Mouse (Mus musculus) kidney, postnatal 25 days (tissue): ENCODE measurements around the gene Lyzl4.
A peak's percentile ranks its signal among the peaks of the same experiment; 100 is the strongest.
"Not testable (repeated sequence)": the region's sequence is repeated elsewhere in the genome, so short reads cannot be mapped to it uniquely, and the experiment has no call there.

Experiments used
- DNase-seq, 2 experiments: peaks; one replicate each; pipeline ENCODE4 v3.0.0; 2021; ENCODE audit warnings: mixed read lengths in 2 of 2

Lyzl4 gene

DNA sequence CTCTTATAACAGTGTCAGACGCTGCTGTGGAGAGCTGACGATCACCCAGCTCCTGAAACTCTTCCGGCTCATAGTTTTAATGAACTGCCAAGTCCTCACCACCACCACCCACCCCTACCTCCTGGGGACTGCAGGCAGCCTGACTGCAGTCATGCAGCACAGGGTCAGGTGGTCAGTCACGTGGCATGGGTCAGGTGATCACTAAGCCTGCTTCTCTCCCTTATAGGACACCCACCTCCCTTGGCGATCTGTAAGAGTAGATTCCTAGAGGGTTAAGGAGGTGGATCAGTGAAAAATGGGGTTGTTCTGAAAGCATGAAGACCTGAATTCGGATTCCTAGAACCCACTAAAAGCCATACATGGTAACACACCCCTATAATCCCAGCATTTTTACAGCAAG is 42.3 kb downstream of the Lyzl4 start:
- DNase-seq, result peak; percentile 57 to 69

- DNase-seq, result no peak
Observed at GRCm38 (mm10) chr9:121598106-121598505, 43.8 kb downstream of the Lyzl4 start.

- DNase-seq, result no peak
Observed at GRCm38 (mm10) chr9:121594771-121595170, 47.1 kb downstream of the Lyzl4 start.

DNA sequence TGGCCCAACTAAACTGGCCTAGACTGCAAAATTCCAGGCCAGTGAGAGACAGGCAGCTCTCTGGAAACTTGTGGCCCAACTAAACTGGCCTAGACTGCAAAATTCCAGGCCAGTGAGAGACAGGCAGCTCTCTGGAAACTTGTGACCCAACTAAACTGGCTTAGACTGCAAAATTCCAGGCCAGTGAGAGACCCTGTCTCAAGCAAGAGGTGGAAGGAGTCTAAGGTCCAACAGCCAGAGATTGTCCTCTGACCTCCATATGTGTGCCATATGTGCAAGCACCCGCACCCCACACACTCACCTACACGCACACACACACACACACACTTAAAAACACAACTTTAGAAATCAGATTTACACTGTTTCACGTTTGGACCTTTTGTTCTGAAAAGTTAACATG is 48.1 kb downstream of the Lyzl4 start:
- DNase-seq, result not testable (repeated sequence)

- DNase-seq, result no peak
Observed at GRCm38 (mm10) chr9:121592948-121593550, 48.8 kb downstream of the Lyzl4 start.

- DNase-seq, result no peak
Observed at GRCm38 (mm10) chr9:121589533-121589932, 52.4 kb downstream of the Lyzl4 start.

GRCm38 (mm10) chr9:121574380-121574779 is 67.5 kb downstream of the Lyzl4 start:
- DNase-seq, result no peak

- DNase-seq, result no peak
Observed at GRCm38 (mm10) chr9:121568451-121568850, 73.4 kb downstream of the Lyzl4 start.

DNA sequence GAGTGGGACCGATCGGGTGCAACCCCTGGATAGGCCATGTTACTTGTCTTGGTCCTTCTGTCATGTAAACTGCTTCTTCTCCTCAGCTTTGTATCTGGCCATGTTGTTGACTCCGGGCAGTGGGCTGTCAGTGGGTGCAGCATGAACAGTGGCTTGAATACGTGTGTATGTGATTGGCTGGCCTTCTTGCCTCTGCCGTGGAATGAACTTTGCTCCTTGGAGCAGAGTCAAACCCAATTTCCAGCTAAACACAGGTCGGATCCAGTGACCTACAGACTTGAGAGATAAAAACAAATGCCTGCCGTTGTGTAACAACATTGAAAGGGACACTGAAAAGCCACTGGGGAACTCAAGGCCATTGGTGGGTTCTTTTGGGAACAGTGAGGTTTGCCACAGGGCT is 75.5 kb downstream of the Lyzl4 start:
- peak in 1 of 2 experiments; percentile 33 for DNase-seq

DNA sequence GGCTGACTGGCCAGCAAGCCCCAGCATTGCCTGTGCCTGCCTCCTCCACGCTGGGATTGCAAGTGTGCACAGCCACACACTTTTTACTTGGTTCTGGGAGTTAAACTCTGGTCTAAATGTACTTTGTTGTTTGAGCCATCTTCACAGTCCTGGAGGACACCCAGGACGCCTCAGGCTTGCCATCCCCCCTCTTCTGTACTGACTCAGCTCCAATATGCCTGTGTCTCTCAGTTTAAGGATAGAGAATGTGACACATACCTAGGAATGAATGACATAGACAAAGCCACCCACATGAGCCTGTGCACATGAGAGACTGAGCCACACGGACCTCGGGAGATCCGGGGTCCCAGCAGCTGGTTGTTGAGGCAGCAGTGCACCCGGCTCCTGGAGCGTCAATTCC is 78.6 kb downstream of the Lyzl4 start:
- DNase-seq, result no peak

DNA sequence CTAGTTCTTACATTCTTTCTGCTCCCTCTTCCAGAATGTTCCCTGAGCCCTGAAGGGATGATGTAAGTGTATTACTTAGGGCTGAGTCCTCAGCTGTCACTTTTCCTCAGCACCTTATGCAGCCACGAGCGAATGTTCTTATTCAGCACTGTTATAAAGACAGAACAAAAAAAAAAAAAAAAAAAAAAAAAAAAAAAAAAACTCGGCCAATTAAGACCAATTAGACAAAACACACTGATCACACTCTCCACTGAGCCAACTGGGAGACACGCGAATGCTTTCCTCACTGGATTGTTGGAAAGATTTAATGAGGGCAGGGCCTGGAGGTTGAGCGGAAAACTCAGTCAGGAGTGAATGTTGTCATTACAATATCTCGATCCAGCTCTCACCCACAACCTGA is 81.4 kb downstream of the Lyzl4 start:
- DNase-seq, result no peak

GRCm38 (mm10) chr9:121558167-121558566 is 83.7 kb downstream of the Lyzl4 start:
- DNase-seq, result no peak

DNA sequence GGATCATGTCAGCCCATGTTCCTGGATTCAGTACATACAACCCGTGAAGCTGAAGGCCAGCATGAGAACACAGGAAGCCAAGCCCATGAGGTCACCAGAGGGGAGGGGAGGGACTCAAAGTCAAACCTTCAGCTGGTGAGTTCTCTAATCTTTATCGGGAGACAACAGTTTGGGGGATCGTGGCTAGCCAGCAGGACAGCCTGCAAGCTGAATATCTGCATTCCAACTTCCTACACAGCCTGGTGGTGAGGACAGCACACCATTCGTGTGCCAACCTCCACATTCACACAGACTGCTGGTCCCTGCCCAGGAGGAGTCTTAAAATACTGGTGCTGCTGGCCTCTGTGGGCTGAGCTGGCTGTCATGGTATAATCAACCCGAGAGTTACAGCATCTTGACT is 85.0 kb downstream of the Lyzl4 start:
- peak in 1 of 2 experiments; percentile 35 for DNase-seq

GRCm38 (mm10) chr9:121555395-121556000 is 86.4 kb downstream of the Lyzl4 start:
- peak; percentile 37 to 49 for DNase-seq

DNA sequence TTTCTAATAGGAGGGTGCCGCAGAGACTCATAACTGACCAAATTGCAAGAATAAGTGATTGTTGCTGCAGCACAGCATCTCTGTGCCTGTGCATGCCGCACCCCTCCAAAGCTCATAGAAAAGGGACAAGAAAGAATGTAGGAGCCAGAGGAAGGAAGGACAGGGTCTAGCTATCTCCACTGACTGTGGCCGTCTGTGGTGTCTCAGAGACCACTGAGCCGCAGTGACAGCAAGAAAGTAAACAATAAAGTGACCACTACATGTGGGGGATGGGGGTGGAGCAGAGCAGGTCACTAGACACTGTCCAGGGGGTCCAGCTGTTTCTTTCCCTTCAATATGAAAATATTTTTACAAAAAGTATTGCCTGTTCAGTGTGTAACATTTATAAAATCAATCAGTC is 88.3 kb downstream of the Lyzl4 start:
- DNase-seq, result peak in 1 of 2 experiments; percentile 12

DNA sequence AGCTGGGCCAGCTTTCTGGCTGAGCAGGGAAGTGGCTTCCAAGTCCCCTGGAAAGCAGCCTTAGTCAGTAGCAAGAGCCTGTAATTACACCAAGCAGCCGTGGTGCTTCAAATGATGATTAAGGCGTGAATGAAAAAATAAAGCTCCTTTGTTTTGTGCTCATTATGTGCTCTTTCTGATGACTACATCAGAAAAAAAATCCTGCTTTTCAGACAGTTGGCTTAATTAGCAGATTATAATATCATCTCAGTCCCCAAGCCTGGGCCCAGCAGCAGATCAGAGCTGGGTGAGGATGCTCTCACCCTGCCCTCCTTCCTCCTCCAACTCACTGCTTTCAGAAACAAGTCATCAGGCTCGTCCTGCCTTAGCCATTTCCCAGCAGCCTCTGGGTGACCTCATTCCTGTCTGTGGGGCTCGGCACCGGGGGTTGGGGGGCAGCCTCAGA is 91.5 kb downstream of the Lyzl4 start:
- no peak for DNase-seq

DNA sequence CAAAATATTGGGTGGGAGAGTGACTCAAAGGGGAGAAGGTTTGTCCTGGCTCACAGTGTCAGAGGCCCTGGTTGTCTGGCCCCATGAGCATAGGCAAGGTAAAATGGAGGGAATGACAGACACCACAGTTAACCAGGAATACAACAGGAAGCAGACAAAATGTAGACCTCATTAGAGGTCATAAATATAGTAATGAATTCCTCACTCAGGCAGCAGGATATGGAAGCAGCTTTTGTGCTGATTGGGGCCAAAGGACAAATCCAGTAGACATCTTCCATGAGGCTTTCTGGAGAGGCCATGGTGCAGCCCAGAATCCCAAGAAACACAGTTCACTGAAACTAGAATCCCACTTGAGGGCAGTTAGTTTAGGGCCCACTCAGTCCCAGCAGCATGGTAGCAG is 92.5 kb downstream of the Lyzl4 start:
- no peak for DNase-seq

DNA sequence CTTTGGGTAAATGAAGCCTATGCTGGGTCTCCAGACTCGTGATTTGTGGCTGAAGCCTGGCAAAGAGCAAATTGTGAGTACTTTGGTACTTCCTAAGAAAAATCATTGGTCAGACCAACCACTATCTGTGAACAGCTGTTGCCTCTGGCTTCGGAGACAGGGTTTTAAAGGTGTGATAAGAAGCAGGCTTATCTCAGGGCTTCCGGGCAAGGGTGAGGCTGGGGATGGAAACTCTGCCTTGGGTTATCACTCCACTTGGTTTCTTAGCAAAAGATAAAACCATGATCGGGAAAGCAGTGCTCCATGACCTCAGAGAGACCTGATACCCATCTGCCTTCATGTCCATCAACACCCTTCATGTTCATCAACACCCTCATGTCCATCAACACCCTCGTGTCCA is 92.9 kb downstream of the Lyzl4 start:
- DNase-seq, result no peak

GRCm38 (mm10) chr9:121547431-121547830 is 94.5 kb downstream of the Lyzl4 start:
- no peak for DNase-seq

GRCm38 (mm10) chr9:121541530-121541929 is 100.4 kb downstream of the Lyzl4 start:
- no peak for DNase-seq

DNA sequence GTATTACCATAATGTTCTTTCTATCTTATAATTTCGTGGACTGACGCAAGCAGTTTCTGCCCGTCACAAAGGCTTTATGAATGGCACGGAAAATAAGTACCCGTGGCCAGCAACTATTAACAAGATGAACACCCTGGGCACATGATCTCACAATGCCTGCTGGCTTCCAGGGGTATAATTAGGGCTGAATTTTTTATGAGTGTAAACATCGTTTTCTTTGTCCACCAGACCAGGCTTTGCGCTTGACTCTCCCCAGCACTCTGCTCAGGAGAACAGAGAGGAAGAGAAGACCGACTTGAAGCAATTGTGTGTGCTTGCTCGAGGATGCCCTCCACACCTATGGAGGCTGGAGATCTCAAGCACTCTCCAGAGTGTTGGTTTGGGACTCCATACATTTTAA is 109.3 kb downstream of the Lyzl4 start:
- DNase-seq, result no peak

DNA sequence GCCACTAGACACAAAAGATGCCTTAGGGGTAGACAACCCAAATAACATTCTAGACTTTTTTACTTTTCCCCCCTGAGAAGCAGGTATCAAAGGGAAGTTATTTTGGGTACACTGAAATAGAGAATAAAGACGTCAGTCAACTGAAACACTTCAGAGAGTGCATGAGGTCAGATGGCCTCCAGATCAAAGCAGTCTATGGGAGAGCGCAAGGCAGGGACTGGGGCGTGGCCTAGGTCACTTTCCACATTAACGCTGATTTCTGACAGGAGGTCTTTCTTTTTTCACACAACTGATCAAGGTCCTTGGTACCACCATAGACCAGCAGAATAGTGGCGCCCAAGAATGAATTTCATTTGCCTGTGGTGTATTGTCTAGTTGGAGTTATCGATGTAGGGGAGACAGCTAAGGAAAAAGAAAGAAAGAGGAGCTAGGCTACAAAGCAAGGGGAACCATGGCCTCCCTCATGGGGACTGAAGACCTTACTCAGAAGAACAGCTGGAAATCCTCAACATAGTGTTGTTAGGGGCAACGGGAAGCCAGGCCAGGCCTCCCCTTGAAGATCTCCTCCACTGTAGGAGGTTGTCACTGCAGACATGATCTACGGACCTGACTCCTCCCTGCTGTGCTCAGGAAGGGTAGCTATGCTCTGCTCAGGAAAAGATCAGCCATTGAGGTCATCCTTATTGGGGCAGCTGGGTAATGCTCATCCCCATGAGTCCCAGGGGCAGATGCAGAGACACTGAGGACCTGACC is 113.1 kb downstream of the Lyzl4 start:
- DNase-seq, result no peak
